Mouse (Mus musculus) CD8-positive naive resting alpha-beta T cell, adult 57 days (primary cell): ENCODE measurements around the gene Ankrd26. TPM values are rescaled to one million over a fixed set of nuclear protein-coding genes. Genes with fewer than 3 reads are reported as not detected.

Experiments
- total RNA-seq: library from RNA; stranded (reverse); gene quantifications from one replicate; pipeline ENCODE4 v1.2.4, GENCODE M21; 2023

The Ankrd26 gene
- total RNA-seq: 14.2 TPM

GRCm38 (mm10) chr6:118561745-118562609, at the start of gene Ankrd26:
Ankrd26 (minus strand) TSS chr6:118562226.

GRCm38 (mm10) chr6:118478957-118479708, 82.9 kb downstream of the Ankrd26 start, which contains the start of gene Zfp9:
Zfp9 (minus strand) TSS chr6:118479320.

GRCm38 (mm10) chr6:118455042-118455631, 106.9 kb downstream of the Ankrd26 start, which contains the start of gene Zfp248:
Zfp248 (minus strand) TSS chr6:118455528.

Other genes with a start within 250 kb of the Ankrd26 start
- gene Bms1, start 142.8 kb downstream of the Ankrd26 start, total RNA-seq: 55.7 TPM
- gene Zfp248, start 106.7 kb downstream of the Ankrd26 start, total RNA-seq: 1.6 TPM
- not detected for gene Zfp9, start 82.9 kb downstream of the Ankrd26 start, total RNA-seq